Mouse (Mus musculus) gastrocnemius, postnatal 10 days (tissue): ENCODE measurements around the gene Nkx1-2. TPM values are rescaled to one million over a fixed set of nuclear protein-coding genes. Genes with fewer than 3 reads are reported as not detected.

Source experiments
- DNase-seq: peaks from one replicate; pipeline ENCODE4 v3.0.0; 2021; ENCODE audit warnings: mixed read lengths
- total RNA-seq, 2 experiments: library from RNA; stranded (reverse); gene quantifications; 2 replicates each; pipeline ENCODE4 v1.2.3; 2021

Gene Nkx1-2
- total RNA-seq, 2 experiments from 2014 or later: not detected

GRCm38 (mm10) chr7:132559138-132559766, 40.2 kb downstream of the Nkx1-2 start:
- DNase-seq: no peak

- no peak for DNase-seq
Measured at GRCm38 (mm10) chr7:132558141-132558736, 41.2 kb downstream of the Nkx1-2 start.

GRCm38 (mm10) chr7:132556575-132556974, 42.9 kb downstream of the Nkx1-2 start:
- no peak for DNase-seq

GRCm38 (mm10) chr7:132555911-132556310, 43.5 kb downstream of the Nkx1-2 start:
- DNase-seq: no peak

GRCm38 (mm10) chr7:132554091-132554490, 45.3 kb downstream of the Nkx1-2 start:
- no peak for DNase-seq

- peak; percentile 97 for DNase-seq
Measured at GRCm38 (mm10) chr7:132551351-132552126, 47.9 kb downstream of the Nkx1-2 start.

- DNase-seq: no peak
Measured at GRCm38 (mm10) chr7:132547126-132547525, 52.3 kb downstream of the Nkx1-2 start.

Other genes with a start within 250 kb of the Nkx1-2 start
- 10 to 100 TPM; 84.0 to 92.9 TPM for gene Oat, start 23.2 kb downstream of the Nkx1-2 start, total RNA-seq
- gene Lhpp, start 11.0 kb upstream of the Nkx1-2 start, total RNA-seq: 10 to 100 TPM in 1 of 2 experiments, 1 to 10 TPM in 1; 9.6 to 11.7 TPM
- 10 to 100 TPM; 34.5 to 43.6 TPM for gene Fam53b, start 214.2 kb upstream of the Nkx1-2 start, total RNA-seq